Mouse (Mus musculus): ENCODE data around the gene Myo15b.

GRCm38 (mm10) chr11:115931235-115931634, 73.0 kb downstream of the Myo15b start:
- TF ChIP-seq CTCF (IDR thresholded peaks at IDR 0.05; ENCODE audit: low read depth, low read length) (no peak), POLR2AphosphoS5 (IDR thresholded peaks at IDR 0.05; ENCODE audit: insufficient replicate concordance, low read depth, low read length) (no peak)

Measured in G1E (cell line).